ENCODE assay signal across 22 mouse cellular contexts in genomic region chr11:6345956-6346355, GRCm38 (mm10). TPM values are rescaled to one million over a fixed set of nuclear protein-coding genes. Genes with fewer than 3 reads are reported as not detected.
A peak's percentile ranks its signal among the peaks of the same experiment; 100 is the strongest.
DNase-seq lines count a peak whose midpoint lies in the region; ATAC-seq and TF ChIP-seq lines count a peak whose summit lies in the region.
"Had no signal": no experiment of that assay in that cellular context is flagged by ENCODE, and none has a peak within 500 bp of the region (broad histone marks: within the 10 kb centered on the region; RNA-seq: fewer than 3 reads in every experiment).

No protein-coding gene starts in this region.

- H3K9me3 ChIP-seq in heart, embryonic 10.5 days: no peaks in the 10 kb centered on the region
- no peaks in the 10 kb centered on the region for H3K9me3 ChIP-seq in midbrain, embryonic 11.5 days (ENCODE audit: control insufficient read depth, low read length)
- no peaks in the 10 kb centered on the region for H3K9me3 ChIP-seq in midbrain, embryonic 14.5 days (ENCODE audit: control insufficient read depth, low read length)
- H3K9me3 ChIP-seq in stomach, postnatal 0 days (ENCODE audit: control insufficient read depth, low read length): no peaks in the 10 kb centered on the region
- H3K9me3 ChIP-seq: G1E had no signal

- intact Hi-C loops in heart, adult 2 months (cut with DNase I): no loop called here
- intact Hi-C loops in heart, postnatal 25 days (cut with DNase I): no loop called here

- no peaks in the 10 kb centered on the region; the same call in 1 of the 2 replicates for H3K36me3 ChIP-seq in heart, adult 2 months (ENCODE audit: control insufficient read depth, insufficient read depth, low read length)
- peaks cover 98% of the 10 kb centered on the region for H3K36me3 ChIP-seq in heart, embryonic 10.5 days
- H3K36me3 ChIP-seq in midbrain, embryonic 11.5 days (ENCODE audit: control insufficient read depth, insufficient read depth, low read length): peaks cover 37% of the 10 kb centered on the region
- H3K36me3 ChIP-seq in midbrain, embryonic 14.5 days (ENCODE audit: control insufficient read depth, insufficient read depth, low read length): peaks cover 94% of the 10 kb centered on the region
- peaks cover 65% of the 10 kb centered on the region for H3K36me3 ChIP-seq in stomach, postnatal 0 days (ENCODE audit: control insufficient read depth, insufficient read depth, low read length)

- ATAC-seq in midbrain, embryonic 11.5 days (ENCODE audit: low FRiP score): no peak
- no peak for ATAC-seq in midbrain, embryonic 14.5 days (ENCODE audit: low FRiP score, low TSS enrichment)
- no peak for ATAC-seq in stomach, postnatal 0 days (ENCODE audit: low FRiP score, low TSS enrichment)
- ATAC-seq: activated CD4-positive, CD25-positive, alpha-beta regulatory T cell, adult 4 months; CD4-positive, CD25-positive, alpha-beta regulatory T cell, adult 4 months; Patski had no signal

- H3K4me2 ChIP-seq in midbrain, embryonic 11.5 days: no peak overlapping the region
- no peak overlapping the region for H3K4me2 ChIP-seq in midbrain, embryonic 14.5 days (ENCODE audit: low read length)
- H3K4me2 ChIP-seq in stomach, postnatal 0 days (replicated peaks; ENCODE audit: low read depth): no peak overlapping the region

- no peak for TF ChIP-seq POLR2A in heart, adult 2 months (IDR thresholded peaks at IDR 0.05; ENCODE audit: insufficient read depth, low read depth, low read length)

- 95% methylated on average over 4 of the region's 4 CpGs for WGBS in heart, adult 2 months
- 91% methylated on average over 4 of the region's 4 CpGs for WGBS in heart, embryonic 10.5 days
- WGBS in midbrain, embryonic 11.5 days: 94% methylated on average over 4 of the region's 4 CpGs
- 98% methylated on average over 4 of the region's 4 CpGs for WGBS in midbrain, embryonic 14.5 days
- WGBS in stomach, postnatal 0 days: 91% methylated on average over 4 of the region's 4 CpGs

- no peak overlapping the region for H3K9ac ChIP-seq in heart, adult 2 months (ENCODE audit: low read depth, low read length)
- no peak overlapping the region for H3K9ac ChIP-seq in midbrain, embryonic 11.5 days (ENCODE audit: low read length)
- H3K9ac ChIP-seq in midbrain, embryonic 14.5 days (replicated peaks; ENCODE audit: low read length): no peak overlapping the region
- no peak overlapping the region for H3K9ac ChIP-seq in stomach, postnatal 0 days (ENCODE audit: low read length)

- H3K4me3 ChIP-seq in heart, adult 2 months: no peak overlapping the region
- H3K4me3 ChIP-seq in heart, embryonic 10.5 days: no peak overlapping the region
- no peak overlapping the region for H3K4me3 ChIP-seq in midbrain, embryonic 11.5 days (ENCODE audit: low read depth, low read length)
- no peak overlapping the region for H3K4me3 ChIP-seq in midbrain, embryonic 14.5 days (replicated peaks; ENCODE audit: low read depth, low read length)
- no peak overlapping the region for H3K4me3 ChIP-seq in stomach, postnatal 0 days (ENCODE audit: low read depth, low read length)

- no peaks in the 10 kb centered on the region for H3K79me2 ChIP-seq in heart, adult 2 months (replicated peaks; ENCODE audit: control insufficient read depth, insufficient read depth, low read length)

- no peak for TF ChIP-seq EP300 in heart, adult 2 months (IDR thresholded peaks at IDR 0.05; ENCODE audit: insufficient read depth, low read depth, low read length)
- no peak for TF ChIP-seq EP300 in stomach, postnatal 0 days (optimal IDR thresholded peaks at IDR 0.05)

- no peaks in the 10 kb centered on the region for H3K4me1 ChIP-seq in heart, adult 2 months (ENCODE audit: control insufficient read depth, insufficient read depth, low read length)
- H3K4me1 ChIP-seq in heart, embryonic 10.5 days: no peaks in the 10 kb centered on the region
- H3K4me1 ChIP-seq in midbrain, embryonic 11.5 days (ENCODE audit: control insufficient read depth, insufficient read depth, low read length): no peaks in the 10 kb centered on the region
- no peaks in the 10 kb centered on the region for H3K4me1 ChIP-seq in midbrain, embryonic 14.5 days (ENCODE audit: control insufficient read depth, insufficient read depth, low read length)
- H3K4me1 ChIP-seq in stomach, postnatal 0 days (replicated peaks; ENCODE audit: control insufficient read depth, insufficient read depth): no peaks in the 10 kb centered on the region

- H3K27ac ChIP-seq in heart, adult 2 months: no peak overlapping the region
- no peak overlapping the region for H3K27ac ChIP-seq in heart, embryonic 10.5 days
- no peak overlapping the region for H3K27ac ChIP-seq in midbrain, embryonic 11.5 days (ENCODE audit: low read depth, low read length)
- no peak overlapping the region for H3K27ac ChIP-seq in midbrain, embryonic 14.5 days (replicated peaks; ENCODE audit: low read depth, low read length)
- H3K27ac ChIP-seq in stomach, postnatal 0 days (replicated peaks): no peak overlapping the region; the same call in 1 of the 2 replicates

- H3K27me3 ChIP-seq in heart, adult 2 months (ENCODE audit: control insufficient read depth, insufficient read depth, low read length): no peaks in the 10 kb centered on the region
- no peaks in the 10 kb centered on the region for H3K27me3 ChIP-seq in heart, embryonic 10.5 days (ENCODE audit: insufficient read depth, poor library complexity, severe bottlenecking)
- H3K27me3 ChIP-seq in midbrain, embryonic 11.5 days (ENCODE audit: control insufficient read depth, insufficient read depth, low read length): no peaks in the 10 kb centered on the region
- no peaks in the 10 kb centered on the region for H3K27me3 ChIP-seq in midbrain, embryonic 14.5 days (ENCODE audit: control insufficient read depth, insufficient read depth, low read length)
- no peaks in the 10 kb centered on the region for H3K27me3 ChIP-seq in stomach, postnatal 0 days (ENCODE audit: control insufficient read depth, insufficient read depth, low read length)
- H3K27me3 ChIP-seq: CH12.LX, Patski had no signal

- peak; percentile 66 for DNase-seq in heart, adult 11 months
- no peak for DNase-seq in heart, adult 2 months
- DNase-seq in heart, embryonic 10.5 days (ENCODE audit: low spot score): peak; percentile 67
- no peak for DNase-seq in heart, postnatal 25 days (ENCODE audit: low spot score)
- DNase-seq in midbrain, embryonic 11.5 days (ENCODE audit: low spot score, missing footprints): peak; percentile 82
- DNase-seq in midbrain, embryonic 14.5 days: no peak
- peak; percentile 8 for DNase-seq in stomach, postnatal 0 days (ENCODE audit: low spot score)
- DNase-seq in layer of hippocampus, adult 8-10 months (ENCODE audit: low spot score in 2 of 2): no peak
- DNase-seq: adrenal gland, adult 2 months; adrenal gland, adult 8-10 months; adrenal gland, postnatal 10 days; adrenal gland, postnatal 14 days; adrenal gland, postnatal 25 days; adrenal gland, postnatal 36 days; B cell, adult 2 months; cerebellum, adult 11 months; cerebellum, adult 11-12 months had no signal

- TF ChIP-seq CTCF in heart, adult 2 months (IDR thresholded peaks at IDR 0.05): no peak
- no peak for TF ChIP-seq CTCF in stomach, postnatal 0 days (IDR thresholded peaks at IDR 0.05; ENCODE audit: low read depth)

RNA-seq across cellular contexts. Expression of gene Zmiz2, which starts 42.9 kb away (rescaled TPM):
- 10 to 100 TPM; 36.6 to 39.3 TPM for total RNA-seq in heart, adult 2 months (2021)
- polyA plus RNA-seq in heart, adult 2 months (2012; rRNA removed): 26.2 and 35.7 TPM in 2 replicates
- polyA plus RNA-seq in heart, embryonic 10.5 days (2016; fragmentation: Nextera tagmentation; extraction: Ambion mirVana): 8.1 and 10.2 TPM in 2 replicates
- 10 to 100 TPM; 38.5 to 39.0 TPM for total RNA-seq in heart, postnatal 25 days (2021)
- 13.3 and 16.4 TPM in 2 replicates for polyA plus RNA-seq in midbrain, embryonic 11.5 days (2014; fragmentation: Nextera tagmentation; extraction: Ambion mirVana)
- 41.6 and 42.6 TPM in 2 replicates for polyA plus RNA-seq in midbrain, embryonic 14.5 days (2014; fragmentation: Nextera tagmentation; extraction: Ambion mirVana)
- 7.1 and 8.7 TPM in 2 replicates for polyA plus RNA-seq in stomach, postnatal 0 days (2015; fragmentation: Nextera tagmentation; extraction: Ambion mirVana)
- total RNA-seq in layer of hippocampus, adult 8-10 months (2022): 100 to 1,000 TPM; 157 to 169 (median 159) TPM

RNA-seq across cellular contexts. Expression of gene Ogdh, which starts 54.5 kb away (rescaled TPM):
- 1,000 to 10,000 TPM; 1,611 to 1,957 TPM for total RNA-seq in heart, adult 2 months (2021)
- polyA plus RNA-seq in heart, adult 2 months (2012; rRNA removed): 1,204 and 1,461 TPM in 2 replicates
- polyA plus RNA-seq in heart, embryonic 10.5 days (2016; fragmentation: Nextera tagmentation; extraction: Ambion mirVana): 187 and 299 TPM in 2 replicates
- 1,000 to 10,000 TPM; 1,619 to 1,687 TPM for total RNA-seq in heart, postnatal 25 days (2021)
- 80.4 and 81.3 TPM in 2 replicates for polyA plus RNA-seq in midbrain, embryonic 11.5 days (2014; fragmentation: Nextera tagmentation; extraction: Ambion mirVana)
- polyA plus RNA-seq in midbrain, embryonic 14.5 days (2014; fragmentation: Nextera tagmentation; extraction: Ambion mirVana): 79.9 and 104 TPM in 2 replicates
- 82.3 and 99.8 TPM in 2 replicates for polyA plus RNA-seq in stomach, postnatal 0 days (2015; fragmentation: Nextera tagmentation; extraction: Ambion mirVana)
- 100 to 1,000 TPM; 218 to 238 (median 227) TPM for total RNA-seq in layer of hippocampus, adult 8-10 months (2022)

Comparison
In these comparisons a context has a peak if more than half of its experiments do, and no peak if none do; other contexts are left out.
1. DNase-seq: peak in heart, adult 11 months (single experiment), heart, embryonic 10.5 days (single experiment), midbrain, embryonic 11.5 days (single experiment) and stomach, postnatal 0 days (single experiment); none in heart, adult 2 months (0 of 2), heart, postnatal 25 days (single experiment), midbrain, embryonic 14.5 days (single experiment) and layer of hippocampus, adult 8-10 months (0 of 2).